ENCODE assay signal across 14 mouse cellular contexts in the genomic region with DNA sequence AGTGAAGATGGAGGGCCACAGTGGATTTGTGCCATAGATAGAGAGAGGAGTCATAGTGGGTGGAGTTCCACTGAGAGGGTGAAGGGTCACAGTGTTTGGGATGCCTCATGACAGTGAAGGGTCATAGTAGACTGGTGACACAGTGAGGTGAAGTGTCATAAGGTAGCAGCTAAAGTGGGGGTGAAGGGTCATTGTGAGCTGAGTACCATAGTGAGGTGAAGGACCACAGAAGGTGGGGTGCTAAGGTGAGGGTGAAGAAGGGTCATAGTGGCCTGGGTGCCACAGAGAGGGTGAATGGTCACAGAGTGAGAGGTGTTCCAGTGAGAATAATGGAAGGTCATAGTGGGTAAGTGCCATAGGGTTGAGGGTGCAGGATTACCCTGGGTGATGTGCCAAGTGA.
"Had no signal": no experiment of that assay in that cellular context is flagged by ENCODE, and none has a peak within 500 bp of the region (broad histone marks: within the 10 kb centered on the region; RNA-seq: fewer than 3 reads in every experiment).

No protein-coding gene starts in this region.

- H3K9ac ChIP-seq: liver, embryonic 12.5 days; lung, embryonic 14.5 days; midbrain, embryonic 12.5 days; neural tube, embryonic 13.5 days; stomach, embryonic 15.5 days had no signal

- H3K36me3 ChIP-seq: liver, embryonic 12.5 days; midbrain, embryonic 12.5 days; neural tube, embryonic 13.5 days; stomach, embryonic 15.5 days had no signal

- H3K9me3 ChIP-seq: liver, embryonic 12.5 days; midbrain, embryonic 12.5 days; neural tube, embryonic 13.5 days; stomach, embryonic 15.5 days had no signal

- DNase-seq: kidney, adult 8-10 months; kidney, postnatal 25 days; layer of hippocampus, adult 9-11 months; layer of hippocampus, postnatal 36 days; lung, embryonic 14.5 days; retina, postnatal 1 day; thymus, postnatal 4 days had no signal

- H3K4me3 ChIP-seq: liver, embryonic 12.5 days; midbrain, embryonic 12.5 days; myocyte; neural tube, embryonic 13.5 days; stomach, embryonic 15.5 days had no signal

- H3K27me3 ChIP-seq: liver, embryonic 12.5 days; midbrain, embryonic 12.5 days; neural tube, embryonic 13.5 days; stomach, embryonic 15.5 days had no signal

- ATAC-seq: inflammation-experienced regulatory T-cells, adult 6 months; intestine, postnatal 0 days; liver, embryonic 12.5 days had no signal

- H3K4me1 ChIP-seq: liver, embryonic 12.5 days; midbrain, embryonic 12.5 days; neural tube, embryonic 13.5 days; stomach, embryonic 15.5 days had no signal

- H3K27ac ChIP-seq: liver, embryonic 12.5 days; midbrain, embryonic 12.5 days; neural tube, embryonic 13.5 days; stomach, embryonic 15.5 days had no signal

- H3K4me2 ChIP-seq: liver, embryonic 12.5 days; lung, embryonic 14.5 days; midbrain, embryonic 12.5 days; neural tube, embryonic 13.5 days; stomach, embryonic 15.5 days had no signal
